Comparison of ENCODE assay signal across 4 mouse cellular contexts in the genomic region with DNA sequence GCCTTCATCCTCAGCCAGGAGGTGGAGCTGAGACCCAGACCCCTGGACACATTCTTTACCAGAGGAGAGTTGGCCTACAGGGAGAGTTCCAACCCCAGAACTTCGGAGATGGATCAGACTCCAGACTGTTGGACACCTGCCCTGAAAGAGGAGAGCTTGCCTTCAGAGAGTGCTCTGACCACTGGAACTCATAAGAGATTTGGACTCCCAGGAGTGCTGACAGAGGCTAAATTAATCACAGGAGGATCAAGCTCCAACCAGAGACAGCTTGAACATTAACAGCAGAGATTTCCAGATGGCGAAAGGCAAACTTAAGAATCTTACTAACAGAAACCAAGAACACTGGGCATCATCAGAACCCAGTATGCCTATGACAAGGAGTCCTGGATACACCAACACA.
A peak's percentile ranks its signal among the peaks of the same experiment; 100 is the strongest.
DNase-seq lines count a peak whose midpoint lies in the region.

No protein-coding gene starts in this region.

- peak; percentile 18 for DNase-seq in adipocyte (ENCODE audit: low spot score)
- DNase-seq in kidney, adult 18-20 months = peak; percentile 5
- peak; percentile 42 to 56 for DNase-seq in kidney, adult 8-10 months
- peak; percentile 24 to 34 for DNase-seq in kidney, postnatal 25 days

Comparison
In these comparisons a context has a peak if more than half of its experiments do, and no peak if none do; other contexts are left out.
1. Peak in every context shown above with its lines: DNase-seq.